Mouse (Mus musculus): ENCODE data around the gene Xpnpep2.

DNA sequence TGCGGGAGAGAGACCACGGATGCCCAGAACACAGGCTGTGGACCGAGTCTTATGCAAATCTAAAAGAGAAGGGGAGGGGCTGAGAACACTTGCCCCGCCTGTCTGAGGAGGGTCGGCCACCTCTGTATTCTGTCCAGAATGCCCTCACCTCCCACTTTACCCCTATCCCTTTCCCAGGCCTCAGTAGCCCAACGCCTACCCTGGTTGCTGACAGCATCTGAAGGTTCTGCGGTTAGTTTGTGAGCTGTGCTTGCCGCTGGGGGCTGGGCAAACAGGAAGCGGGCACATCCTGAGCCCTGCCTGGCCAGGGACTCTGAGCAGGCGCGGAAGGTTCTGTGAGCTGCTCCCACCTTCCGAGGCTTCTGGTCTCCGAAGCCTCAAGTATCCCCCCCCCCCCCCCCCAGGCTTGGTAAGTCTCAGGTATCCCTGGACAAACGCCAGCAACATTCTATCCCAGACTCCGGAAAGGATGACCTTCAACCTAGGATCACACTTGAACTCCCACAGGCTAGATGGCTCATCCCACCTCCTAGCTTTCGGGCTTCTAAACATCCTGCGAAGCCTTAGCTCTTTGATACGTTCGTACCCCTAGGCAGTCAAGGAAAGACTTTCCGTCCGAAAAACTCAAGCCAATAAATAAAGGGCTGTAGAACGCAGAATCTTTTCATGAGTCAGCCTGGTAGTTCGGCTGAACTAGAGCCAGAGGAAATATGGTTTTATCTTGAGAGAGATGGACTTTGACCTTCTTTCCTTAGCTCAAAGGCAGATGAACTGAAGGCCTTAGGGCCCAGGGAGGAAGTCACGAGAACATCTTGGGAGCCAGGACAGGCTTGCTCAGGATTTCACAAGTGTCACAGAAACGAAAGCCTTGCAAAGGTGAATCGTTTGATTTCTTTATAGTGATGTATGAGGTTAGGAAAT lies 35.1 kb downstream of the Xpnpep2 start:
- no peak for TF ChIP-seq CTCF (IDR thresholded peaks at IDR 0.05; ENCODE audit: low read depth)
- TF ChIP-seq EP300 (IDR thresholded peaks at IDR 0.05; ENCODE audit: low read depth) = no peak

All from heart, postnatal 0 days (tissue).